Mouse (Mus musculus) left cerebral cortex, postnatal 25 days (tissue): ENCODE results near the gene Pla2g4c. TPM values are rescaled to one million over a fixed set of nuclear protein-coding genes. Genes with fewer than 3 reads are reported as not detected.
A peak's percentile ranks its signal among the peaks of the same experiment; 100 is the strongest.

Experiments
- DNase-seq, 2 experiments: peaks; one replicate each; pipeline ENCODE4 v3.0.0; 2022; ENCODE audit warnings: low spot score in 2 of 2, mixed read lengths in 1 of 2
- intact Hi-C: fragments of 180-260 bp; cut with DNase I; formaldehyde crosslinking; loops from one replicate; pipeline ENCODE4 v1.15.1; 2025
- total RNA-seq, 2 experiments: library from RNA; stranded (reverse); gene quantifications; 2 replicates each; pipeline ENCODE4 v1.2.3; 2021

Pla2g4c gene
- total RNA-seq, 2 experiments from 2014 or later, result 0.16 to 0.37 TPM

DNA sequence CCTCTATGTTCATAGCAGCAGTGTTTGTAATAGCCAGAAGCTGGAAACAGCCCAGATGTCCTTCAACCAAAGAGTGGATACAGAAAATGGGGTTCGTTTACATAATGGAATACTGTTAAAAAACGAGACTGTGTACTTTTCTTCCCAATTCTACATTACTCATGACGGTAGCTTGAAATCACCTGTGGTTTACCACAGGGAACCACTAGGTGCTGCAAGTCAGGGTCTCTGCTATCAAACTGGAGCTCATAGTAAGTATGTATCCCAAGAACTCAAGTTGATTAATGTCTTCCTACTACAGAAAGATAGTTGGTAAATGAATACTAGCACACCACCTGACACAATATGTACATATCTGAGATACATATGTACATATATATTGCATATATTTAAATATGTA is 3.0 kb upstream of the Pla2g4c start:
- no peak for DNase-seq
- intact Hi-C loops, result no loop called here

DNA sequence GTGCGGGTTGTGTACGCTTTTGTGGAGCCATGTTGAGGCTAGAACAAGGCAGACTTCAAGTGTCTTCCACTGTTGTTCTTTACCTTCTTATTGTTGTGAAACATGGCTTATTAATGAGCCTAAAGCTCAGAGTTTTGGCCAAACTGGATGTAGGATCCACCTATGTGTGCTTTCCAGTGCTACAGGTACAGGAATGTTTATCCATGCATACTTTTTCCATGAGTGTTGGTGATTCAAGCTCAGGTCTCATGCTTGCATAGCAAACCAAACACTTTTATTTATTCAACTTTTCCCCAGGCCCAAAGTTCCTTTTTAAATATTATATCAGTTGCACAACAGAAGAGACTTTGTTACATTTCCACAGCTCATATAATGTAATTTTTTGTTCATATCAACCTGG is 6.1 kb downstream of the Pla2g4c start:
- intact Hi-C loops, result no loop called here
- no peak for DNase-seq

DNA sequence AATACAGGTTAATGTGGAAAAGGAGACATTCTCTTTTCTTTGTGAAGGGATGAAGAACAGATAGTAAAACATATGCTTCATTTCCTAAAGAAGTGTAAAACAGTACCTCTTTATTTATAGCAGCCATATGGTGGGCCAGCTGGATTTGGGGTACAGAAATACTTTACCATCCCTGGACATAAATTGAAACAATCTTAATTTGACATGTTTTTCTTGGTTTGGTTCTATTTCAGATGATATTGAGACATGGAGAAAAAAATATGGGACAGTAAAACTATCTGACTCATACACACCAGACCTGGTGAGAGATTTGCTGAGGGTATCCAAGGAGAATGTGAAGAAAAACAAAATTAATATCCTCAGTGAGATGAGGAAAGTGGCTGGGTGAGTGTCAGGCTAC is 31.5 kb downstream of the Pla2g4c start:
- intact Hi-C loops, result loop anchor here (5.0 kb wide), 1 partner anchor 69 kb away; no protein-coding TSS in a partner anchor
- DNase-seq, result peak; percentile 39 to 92

DNA sequence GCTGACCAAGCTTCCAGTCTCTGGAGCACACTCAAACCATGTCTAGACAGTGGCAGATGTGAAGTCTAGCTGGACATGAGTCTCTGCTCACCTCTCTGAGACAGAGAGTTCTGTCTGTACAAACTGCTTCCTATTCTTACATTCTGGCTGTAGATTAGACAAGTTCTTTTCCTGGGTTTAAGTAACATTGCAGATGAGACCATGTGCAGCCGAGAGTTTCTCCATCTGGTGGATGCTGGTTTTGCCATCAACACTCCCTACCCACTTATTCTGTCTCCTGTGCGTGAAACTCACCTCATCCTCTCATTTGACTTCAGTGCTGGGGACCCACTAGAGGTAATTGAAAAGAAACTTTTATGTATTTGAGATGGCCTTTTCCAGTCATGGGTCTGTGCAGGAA is 56.1 kb downstream of the Pla2g4c start:
- intact Hi-C loops, result no loop called here
- DNase-seq, result peak in 1 of 2 experiments; percentile 28

DNA sequence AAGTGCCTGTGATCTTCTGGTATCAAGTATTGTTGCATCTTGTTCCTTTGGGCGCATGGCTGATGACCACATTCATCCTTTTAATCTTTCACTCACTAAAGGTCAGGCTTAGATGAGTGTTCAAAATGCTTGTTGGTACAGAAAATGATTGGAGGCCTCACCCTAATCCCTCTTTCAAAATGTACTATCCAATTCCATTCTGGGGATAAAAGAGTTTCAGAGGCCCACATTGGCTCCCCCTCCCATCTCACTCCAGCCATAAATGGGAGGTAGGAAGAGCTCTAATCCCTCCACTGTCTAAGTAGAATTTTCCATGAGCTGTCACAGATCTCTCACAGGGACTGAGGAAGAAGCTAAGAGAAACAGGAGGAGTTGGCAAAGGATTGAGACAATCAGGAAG is 73.4 kb downstream of the Pla2g4c start, which contains the start of gene Cabp5:
Gene Cabp5, plus strand, starts transcription at position 301 of the 400 bp plus-strand sequence.
- intact Hi-C loops, result loop anchor here (10.0 kb wide), 1 partner anchor 57 kb away; the partner anchor contains the start of gene Bsph1
- no peak for DNase-seq

Other genes starting within 250 kb of the Pla2g4c start
- gene Vmn1r85, start 229.5 kb upstream of the Pla2g4c start, total RNA-seq, result not detected
- not detected for gene Vmn1r86, start 204.7 kb upstream of the Pla2g4c start, total RNA-seq
- gene Vmn1r87, start 184.5 kb upstream of the Pla2g4c start, total RNA-seq, result not detected
- gene Vmn1r88, start 165.1 kb upstream of the Pla2g4c start, total RNA-seq, result under 1 TPM; 0.16 to 0.25 TPM
- gene Vmn1r89, start 111.6 kb upstream of the Pla2g4c start, total RNA-seq, result not detected
- gene Lig1, start 47.4 kb upstream of the Pla2g4c start, total RNA-seq, result 1 to 10 TPM; 7.6 to 7.9 TPM
- 10 to 100 TPM; 14.0 to 15.5 TPM for gene Zswim9, start 45.9 kb upstream of the Pla2g4c start, total RNA-seq
- gene Cabp5, start 73.5 kb downstream of the Pla2g4c start, total RNA-seq, result under 1 TPM; 0.30 to 0.32 TPM
- not detected for gene Bsph1, start 126.2 kb downstream of the Pla2g4c start, total RNA-seq
- not detected for gene Bsph2, start 246.4 kb downstream of the Pla2g4c start, total RNA-seq